Mouse (Mus musculus) heart, adult 9 months (tissue): Measurements from ENCODE around the gene Cpeb4.
"Not testable (repeated sequence)": the region's sequence is repeated elsewhere in the genome, so short reads cannot be mapped to it uniquely, and the experiment has no call there.

Experiments used
- DNase-seq, 2 experiments: peaks; one replicate each; pipeline ENCODE4 v3.0.0; 2022; ENCODE audit warnings: low spot score in 2 of 2

The Cpeb4 gene

DNA sequence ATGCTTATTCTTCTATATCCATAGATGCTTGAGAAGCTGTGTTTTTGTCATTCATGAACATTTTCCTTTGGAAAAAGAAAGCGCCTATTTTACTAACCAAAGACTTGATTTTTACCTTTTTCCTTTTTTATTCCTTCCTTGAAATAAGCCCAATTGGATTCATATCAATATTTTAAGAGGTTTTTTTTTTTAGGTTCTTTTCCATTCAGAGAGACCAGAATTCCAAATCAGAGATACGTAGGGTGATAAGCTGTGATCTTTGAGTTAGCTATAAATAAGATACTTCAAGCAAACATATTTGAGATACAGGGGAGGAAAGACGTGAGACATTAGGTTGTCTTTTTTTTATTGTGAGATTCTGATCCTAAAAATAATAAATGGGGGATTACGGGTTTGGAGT lies at the start of gene Cpeb4:
Cpeb4 (plus strand) TSS at position 301 of the 400 bp plus-strand sequence.
- no peak for DNase-seq

DNA sequence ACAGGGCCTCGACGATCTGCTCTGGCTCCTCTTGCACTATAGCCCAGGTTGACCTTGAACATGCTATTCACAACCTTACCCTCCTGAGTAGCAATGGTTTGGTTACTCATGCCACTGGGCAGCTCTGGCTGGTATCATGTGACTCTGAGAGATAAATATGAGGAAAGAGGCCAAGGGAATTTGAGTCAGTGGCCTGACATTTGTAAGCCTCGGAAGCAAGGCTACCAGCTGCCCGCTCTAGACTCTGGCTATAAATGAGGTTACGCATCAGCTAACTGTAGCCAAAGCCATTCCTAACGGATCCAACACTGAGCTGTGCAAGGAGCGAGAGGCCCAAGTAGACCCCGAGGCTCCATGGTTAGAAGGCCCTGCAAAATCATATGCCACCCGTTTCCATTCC lies 49.5 kb upstream of the Cpeb4 start:
- DNase-seq: no peak

DNA sequence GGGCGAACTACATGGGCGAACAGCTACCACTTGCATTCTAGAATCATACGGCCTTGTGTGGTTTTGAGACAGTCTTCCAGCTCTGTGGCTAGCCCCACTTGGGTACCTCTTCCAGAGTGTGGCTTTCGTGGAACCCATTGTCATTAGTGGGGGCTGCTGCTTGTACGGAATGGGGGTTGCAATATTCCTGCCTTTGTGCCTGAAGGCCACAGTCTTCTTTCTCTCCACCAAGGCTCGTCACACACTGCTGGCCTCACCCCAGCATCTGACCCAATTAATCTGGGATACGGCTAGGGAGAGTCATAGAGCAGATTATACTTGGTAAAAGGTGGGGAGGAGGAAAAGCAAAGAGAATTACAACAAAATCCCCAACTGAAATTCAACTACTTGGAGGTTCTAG lies 48.5 kb upstream of the Cpeb4 start:
- DNase-seq: no peak

DNA sequence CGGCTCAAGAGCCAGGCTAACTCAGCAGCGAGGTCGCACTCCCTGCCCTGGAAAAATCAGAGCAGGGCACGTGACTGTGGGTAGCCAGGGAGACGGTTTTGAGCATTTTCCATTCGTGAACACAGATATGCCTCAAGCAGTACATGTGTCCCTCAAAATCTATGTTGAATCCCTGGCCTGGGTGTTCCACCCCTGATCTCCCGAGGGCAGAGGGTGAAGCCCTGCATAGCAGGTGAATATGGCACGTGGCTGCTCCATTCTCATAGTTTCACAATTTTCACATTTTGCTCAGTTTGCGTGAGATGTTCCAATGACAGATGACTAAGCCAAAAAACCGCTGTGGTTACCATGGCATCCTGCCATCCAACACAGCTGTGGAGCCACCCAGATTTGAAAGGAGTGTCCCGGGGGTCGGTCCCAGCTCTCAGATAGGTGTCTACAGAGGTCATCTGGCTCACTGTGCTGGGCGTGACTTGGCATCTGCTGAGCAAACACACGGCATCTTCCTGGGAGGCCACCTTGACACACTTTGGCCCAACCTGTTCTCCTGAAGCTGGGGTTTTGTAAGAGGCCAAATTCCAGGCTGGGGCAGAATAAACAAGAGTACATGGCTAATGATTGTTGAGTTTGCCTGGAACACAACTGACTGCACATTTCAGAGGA lies 47.4 kb upstream of the Cpeb4 start:
- peak; percentile 32 to 46 for DNase-seq

- no peak for DNase-seq
Measured at GRCm38 (mm10) chr11:31828011-31828770, 43.8 kb upstream of the Cpeb4 start.

DNA sequence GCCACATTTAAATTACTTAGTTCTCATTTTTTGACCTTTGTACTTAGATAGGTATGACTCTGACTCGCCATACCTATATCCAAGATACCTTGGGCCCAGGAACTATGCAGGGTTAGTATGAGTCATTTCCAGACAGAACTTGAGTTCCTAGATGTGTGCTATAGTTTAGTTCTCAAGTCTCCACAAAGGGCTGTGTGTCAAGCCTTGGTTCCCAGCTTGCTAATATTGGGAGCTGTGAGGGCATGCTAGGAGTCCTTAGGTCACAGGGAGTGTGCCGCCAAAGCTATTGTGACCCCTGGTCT lies 43.3 kb upstream of the Cpeb4 start:
- no peak for DNase-seq

GRCm38 (mm10) chr11:31830213-31831151 lies 41.5 kb upstream of the Cpeb4 start:
- no peak for DNase-seq

GRCm38 (mm10) chr11:31831451-31831850 lies 40.6 kb upstream of the Cpeb4 start:
- DNase-seq: no peak

DNA sequence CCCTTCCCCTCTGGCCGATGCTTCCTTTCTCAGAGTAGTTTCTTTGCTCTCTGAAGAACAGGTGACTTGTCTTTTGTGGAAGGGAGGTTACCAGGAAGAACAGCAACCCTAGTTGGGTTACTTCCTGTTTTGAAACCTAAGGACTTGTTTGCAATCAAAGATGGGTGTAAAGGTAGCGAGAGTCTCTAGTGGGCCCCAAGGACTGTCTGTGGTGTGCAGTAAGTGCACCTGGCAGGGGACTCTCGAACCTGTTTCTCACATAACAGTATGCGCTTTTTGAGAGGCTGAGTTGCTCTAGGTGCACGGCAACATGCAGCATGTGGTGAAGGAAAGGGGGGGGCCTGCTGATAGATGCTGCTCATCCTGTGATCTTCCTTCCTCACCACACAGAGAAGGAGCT lies 40.0 kb upstream of the Cpeb4 start:
- no peak for DNase-seq

GRCm38 (mm10) chr11:31832439-31832980 lies 39.5 kb upstream of the Cpeb4 start:
- DNase-seq: peak in 1 of 2 experiments; percentile 26

- no peak for DNase-seq
Measured at GRCm38 (mm10) chr11:31833506-31833905, 38.5 kb upstream of the Cpeb4 start.

DNA sequence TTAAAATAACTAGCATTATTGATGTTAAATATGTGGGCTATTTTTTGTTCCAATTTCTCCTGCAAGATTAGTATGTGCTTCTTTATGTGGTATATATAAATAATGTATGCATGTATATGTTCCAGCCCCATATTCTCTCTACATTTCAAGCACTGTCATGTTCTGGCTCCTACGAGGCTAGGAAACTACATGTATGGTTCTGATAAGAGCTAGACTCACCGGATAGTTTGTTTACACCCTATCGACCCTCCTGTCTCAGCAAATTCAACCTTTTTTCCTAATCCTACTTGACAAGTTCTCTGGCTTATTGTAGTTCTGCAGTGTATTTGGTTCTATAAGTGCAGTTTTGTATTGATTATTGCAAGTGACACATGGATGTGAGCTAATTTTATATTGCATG lies 36.7 kb upstream of the Cpeb4 start:
- DNase-seq: no peak

DNA sequence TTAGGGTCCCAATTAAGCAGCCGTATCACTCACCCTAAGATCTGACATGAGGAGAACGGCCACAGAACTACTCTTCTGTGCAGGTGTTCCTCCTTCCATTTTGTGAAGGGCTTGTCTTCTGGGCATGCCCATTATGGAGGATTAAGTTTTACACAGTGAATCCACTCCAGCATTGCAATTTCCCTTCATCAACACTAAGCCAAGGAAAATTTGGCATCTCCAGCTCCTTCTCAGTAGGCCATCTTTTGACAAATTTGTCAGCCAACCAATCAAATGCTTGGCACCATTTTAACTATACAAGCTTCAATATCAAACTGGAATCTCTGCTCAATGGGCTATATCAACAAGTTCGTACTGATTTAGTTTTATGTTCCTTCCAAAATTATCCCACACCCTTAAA lies 34.8 kb upstream of the Cpeb4 start:
- DNase-seq: no peak

GRCm38 (mm10) chr11:31837753-31838152 lies 34.3 kb upstream of the Cpeb4 start:
- DNase-seq: no peak

GRCm38 (mm10) chr11:31838442-31839083 lies 33.4 kb upstream of the Cpeb4 start:
- DNase-seq: peak; percentile 75 to 80

DNA sequence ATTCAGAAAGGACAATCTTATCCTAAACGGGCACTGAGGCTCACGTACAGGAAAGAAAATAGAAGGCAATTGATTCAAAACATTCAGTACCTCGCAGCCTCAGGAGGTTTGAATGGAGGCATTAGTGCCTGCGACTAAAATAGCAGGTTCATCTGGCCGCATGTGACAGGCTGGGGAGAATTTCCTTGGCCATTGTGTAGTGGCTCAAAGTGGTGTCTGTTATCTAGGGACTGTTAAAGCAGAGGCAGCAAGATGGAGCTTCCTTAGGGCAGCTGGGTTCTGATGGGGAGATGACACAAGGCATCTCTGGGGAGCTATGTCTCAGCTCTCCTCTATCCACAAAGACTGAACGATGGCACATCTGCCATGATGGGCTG lies 32.9 kb upstream of the Cpeb4 start:
- peak; percentile 35 to 36 for DNase-seq

DNA sequence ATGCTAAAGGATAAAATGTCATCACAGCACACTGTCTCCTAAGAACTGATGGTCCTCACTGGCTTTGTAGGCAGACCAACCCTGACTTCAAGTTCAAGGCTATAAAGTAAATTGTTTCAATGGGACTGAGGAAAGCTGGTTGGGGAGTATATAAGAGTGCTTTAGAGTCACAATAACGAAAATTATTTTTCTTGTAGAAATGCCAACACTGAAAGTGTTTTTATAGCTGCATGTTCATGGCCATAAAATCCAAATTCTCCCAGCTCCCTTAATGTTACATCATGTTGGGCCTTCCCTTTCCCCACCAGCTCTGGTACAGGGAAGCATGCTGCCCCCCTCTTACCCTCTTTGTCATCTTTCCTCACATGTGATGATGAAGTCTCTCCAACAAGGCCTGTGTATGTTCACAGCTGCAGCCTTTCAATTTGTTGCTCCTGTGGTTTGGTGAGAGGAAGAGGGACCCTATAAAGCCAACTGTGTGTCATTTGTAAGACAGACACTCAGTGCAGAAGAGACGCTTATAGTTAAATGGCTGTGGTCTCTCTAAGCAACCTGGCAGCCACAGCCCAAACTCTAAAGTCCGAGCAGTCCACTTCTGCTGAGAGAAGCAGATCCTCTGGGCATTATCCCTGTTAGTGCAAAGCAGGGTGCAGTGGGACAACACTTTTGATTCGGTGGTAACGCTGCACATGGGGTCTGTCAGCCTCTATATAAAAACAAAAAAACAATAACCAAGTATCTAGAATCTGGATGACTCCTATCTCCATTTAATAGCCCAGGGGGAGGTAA lies 29.6 kb upstream of the Cpeb4 start:
- no peak for DNase-seq

DNA sequence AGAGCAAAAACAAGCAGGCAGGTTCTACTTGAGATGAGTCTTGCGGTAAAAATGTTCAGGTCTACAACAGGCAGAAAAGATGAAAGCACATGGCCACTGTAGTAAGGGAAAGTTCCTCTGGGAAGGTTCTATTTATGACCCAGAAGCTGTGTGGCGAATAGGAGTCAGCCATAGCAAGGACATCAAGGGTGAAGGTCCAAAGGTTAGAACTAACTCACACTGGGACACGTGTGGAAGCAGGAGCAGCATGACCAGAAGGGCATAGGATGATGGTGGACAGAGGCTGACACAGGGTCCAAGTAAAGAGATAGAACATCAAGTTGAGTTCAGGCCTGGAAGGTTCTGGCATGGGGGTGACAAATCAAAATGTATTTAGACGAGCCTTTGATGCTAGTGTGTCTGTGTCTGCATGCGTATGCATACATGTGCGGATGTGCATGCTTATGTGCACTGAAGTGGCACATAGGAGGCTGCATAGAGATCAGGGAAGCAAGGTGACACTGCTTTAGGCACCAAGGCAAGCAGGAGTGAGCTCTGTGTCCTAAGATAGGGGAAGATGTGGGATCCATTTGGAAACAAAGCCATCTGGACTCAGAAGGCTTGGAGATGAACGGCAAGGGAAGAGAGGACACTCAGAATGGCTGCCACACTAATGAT lies 28.7 kb upstream of the Cpeb4 start:
- no peak for DNase-seq

GRCm38 (mm10) chr11:31843834-31844188 lies 28.2 kb upstream of the Cpeb4 start:
- DNase-seq: no peak

DNA sequence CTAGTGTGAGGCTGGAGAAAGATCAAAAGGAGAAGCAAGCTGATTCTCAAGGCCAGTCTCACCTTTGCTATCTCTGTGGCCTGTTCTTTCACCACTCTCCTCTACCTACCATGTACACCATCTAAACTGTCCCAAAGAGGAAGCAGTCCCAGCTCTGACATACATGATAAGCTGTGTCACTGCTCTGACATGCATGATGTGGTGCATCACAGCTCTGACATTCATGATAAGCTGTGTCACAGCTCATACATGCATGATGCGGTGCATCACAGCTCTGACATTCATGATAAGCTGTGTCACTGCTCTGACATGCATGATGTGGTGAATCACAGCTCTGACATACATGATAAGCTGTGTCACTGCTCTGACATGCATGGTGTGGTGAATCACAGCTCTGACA lies 26.9 kb upstream of the Cpeb4 start:
- not testable (repeated sequence) for DNase-seq
